ENCODE assay signal across 8 mouse cellular contexts in the genomic region with DNA sequence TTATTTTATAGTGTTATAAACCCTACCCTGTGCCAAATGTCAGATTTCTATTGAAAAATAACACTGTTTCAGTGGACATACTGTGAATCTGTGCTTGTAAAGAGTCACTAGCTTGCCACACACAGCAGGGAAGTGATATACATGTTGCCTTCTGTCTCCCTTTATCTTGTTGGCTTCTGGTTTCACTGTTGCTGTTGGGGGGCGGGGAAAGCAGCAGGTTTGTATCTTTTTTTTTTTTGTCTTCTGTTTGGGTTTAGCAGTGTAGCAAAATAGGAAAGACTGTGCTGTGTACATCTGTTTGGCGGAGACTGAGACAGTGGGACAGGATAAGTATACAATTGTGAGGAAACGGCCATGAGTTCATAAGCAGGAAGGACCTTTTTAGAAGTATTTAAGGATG. TPM values are rescaled to one million over a fixed set of nuclear protein-coding genes. Genes with fewer than 3 reads are reported as not detected.
A peak's percentile ranks its signal among the peaks of the same experiment; 100 is the strongest.
DNase-seq lines count a peak whose midpoint lies in the region; ATAC-seq and TF ChIP-seq lines count a peak whose summit lies in the region.

No protein-coding gene starts in this region.

- H3K27me3 ChIP-seq in heart, embryonic 12.5 days (replicated peaks), result 0 out of 2 replicates have a peak, but pooled peaks cover 4% of the 10 kb centered on the region
- H3K27me3 ChIP-seq in hindbrain, embryonic 13.5 days, result no peaks in the 10 kb centered on the region
- H3K27me3 ChIP-seq in midbrain, embryonic 14.5 days (ENCODE audit: control insufficient read depth, insufficient read depth, low read length), result no peaks in the 10 kb centered on the region

- no peak overlapping the region for H3K9ac ChIP-seq in heart, embryonic 12.5 days
- no peak overlapping the region for H3K9ac ChIP-seq in hindbrain, embryonic 13.5 days
- H3K9ac ChIP-seq in midbrain, embryonic 14.5 days (replicated peaks; ENCODE audit: low read length), result no peak overlapping the region

- no peak for DNase-seq in heart, adult 9 months (ENCODE audit: low spot score in 2 of 2)
- no peak for DNase-seq in midbrain, embryonic 14.5 days
- DNase-seq in right cerebral cortex, adult 2 months (ENCODE audit: low spot score in 2 of 2), result no peak
- DNase-seq in spleen, postnatal 4 days (ENCODE audit: low spot score in 2 of 2), result no peak
- DNase-seq in right cerebral cortex, postnatal 10 days (ENCODE audit: low spot score in 2 of 2), result no peak

- 35% methylated on average over 3 of the region's 3 CpGs for WGBS in heart, embryonic 12.5 days
- 61% methylated on average over 3 of the region's 3 CpGs for WGBS in hindbrain, embryonic 13.5 days
- 52% methylated on average over 3 of the region's 3 CpGs for WGBS in midbrain, embryonic 14.5 days

- H3K9me3 ChIP-seq in heart, embryonic 12.5 days (replicated peaks), result no peaks in the 10 kb centered on the region
- H3K9me3 ChIP-seq in hindbrain, embryonic 13.5 days, result no peaks in the 10 kb centered on the region
- no peaks in the 10 kb centered on the region for H3K9me3 ChIP-seq in midbrain, embryonic 14.5 days (ENCODE audit: control insufficient read depth, low read length)

- no peak for ATAC-seq in heart, embryonic 12.5 days (ENCODE audit: insufficient number of reproducible peaks, low FRiP score)
- ATAC-seq in hindbrain, embryonic 13.5 days (ENCODE audit: low FRiP score), result no peak
- no peak for ATAC-seq in midbrain, embryonic 14.5 days (ENCODE audit: low FRiP score, low TSS enrichment)

- H3K36me3 ChIP-seq in heart, embryonic 12.5 days, result no peaks in the 10 kb centered on the region
- H3K36me3 ChIP-seq in hindbrain, embryonic 13.5 days, result no peaks in the 10 kb centered on the region
- H3K36me3 ChIP-seq in midbrain, embryonic 14.5 days (ENCODE audit: control insufficient read depth, insufficient read depth, low read length), result no peaks in the 10 kb centered on the region

- TF ChIP-seq POLR2A in bone marrow macrophage, adult 2 months (IDR thresholded peaks at IDR 0.05; ENCODE audit: borderline replicate concordance, low read depth, low read length), result no peak

- peak overlapping the region; percentile 24 for H3K4me3 ChIP-seq in heart, embryonic 12.5 days
- peak overlapping the region; percentile 17; the same call in 1 of the 2 replicates for H3K4me3 ChIP-seq in bone marrow macrophage, adult 2 months (ENCODE audit: insufficient read depth, low read length)
- peak overlapping the region; percentile 83 for H3K4me3 ChIP-seq in hindbrain, embryonic 13.5 days
- H3K4me3 ChIP-seq in midbrain, embryonic 14.5 days (replicated peaks; ENCODE audit: low read depth, low read length), result 0 out of 2 replicates have a peak overlapping the region, but pooled peaks have one; percentile 2

- peak overlapping the region; percentile 47 for H3K4me2 ChIP-seq in heart, embryonic 12.5 days
- peak overlapping the region; percentile 60 for H3K4me2 ChIP-seq in hindbrain, embryonic 13.5 days
- H3K4me2 ChIP-seq in midbrain, embryonic 14.5 days (ENCODE audit: low read length), result peak overlapping the region; percentile 71

- TF ChIP-seq CTCF in bone marrow macrophage, adult 2 months (IDR thresholded peaks at IDR 0.05; ENCODE audit: low read depth, low read length), result no peak

- H3K4me1 ChIP-seq in heart, embryonic 12.5 days (replicated peaks), result peaks cover 8% of the 10 kb centered on the region
- H3K4me1 ChIP-seq in bone marrow macrophage, adult 2 months (ENCODE audit: control insufficient read depth, insufficient read depth, low read length), result peaks cover 12% of the 10 kb centered on the region
- H3K4me1 ChIP-seq in hindbrain, embryonic 13.5 days (replicated peaks), result peaks cover 21% of the 10 kb centered on the region
- peaks cover 4% of the 10 kb centered on the region for H3K4me1 ChIP-seq in midbrain, embryonic 14.5 days (ENCODE audit: control insufficient read depth, insufficient read depth, low read length)

- no peak overlapping the region for H3K27ac ChIP-seq in heart, embryonic 12.5 days (ENCODE audit: poor library complexity, severe bottlenecking)
- H3K27ac ChIP-seq in bone marrow macrophage, adult 2 months (ENCODE audit: insufficient read depth, low read depth, low read length), result no peak overlapping the region
- no peak overlapping the region for H3K27ac ChIP-seq in hindbrain, embryonic 13.5 days
- no peak overlapping the region for H3K27ac ChIP-seq in midbrain, embryonic 14.5 days (replicated peaks; ENCODE audit: low read depth, low read length)

RNA-seq across cellular contexts. Expression of a gene that starts 1.7 kb away (rescaled TPM):
- 54.6 and 56.2 TPM in 2 replicates for polyA plus RNA-seq in heart, embryonic 12.5 days (2016; fragmentation: Nextera tagmentation; extraction: Ambion mirVana)
- 35.7 and 37.8 TPM in 2 replicates for polyA plus RNA-seq in bone marrow macrophage, adult 2 months (2012; ENCODE audit: insufficient read depth, insufficient read length, missing spikeins)
- polyA plus RNA-seq in hindbrain, embryonic 13.5 days (2015; fragmentation: Nextera tagmentation; extraction: Ambion mirVana), result 63.4 and 65.4 TPM in 2 replicates
- 65.1 and 77.7 TPM in 2 replicates for polyA plus RNA-seq in midbrain, embryonic 14.5 days (2014; fragmentation: Nextera tagmentation; extraction: Ambion mirVana)

Comparison
In these comparisons a context has a peak if more than half of its experiments do, and no peak if none do; other contexts are left out.
1. H3K4me3 ChIP-seq: peak in every context shown above with its lines; median percentile 83 in hindbrain, embryonic 13.5 days; 24 in heart, embryonic 12.5 days; 17 in bone marrow macrophage, adult 2 months; 2 in midbrain, embryonic 14.5 days.